Mouse (Mus musculus) brain, embryonic 18.5 days (tissue): ENCODE measurements around the gene Prkag3.

Experiments
- DNase-seq: peaks from one replicate; pipeline ENCODE4 v3.0.0-alpha.2; 2012; ENCODE audit warnings: low read depth, low spot score

The Prkag3 gene

GRCm38 (mm10) chr1:74713099-74713858 lies 35.7 kb downstream of the Prkag3 start, which contains the start of gene Cyp27a1:
TSS of gene Cyp27a1 (plus strand) at chr1:74713574.
- no peak for DNase-seq

GRCm38 (mm10) chr1:74712461-74713098 lies 36.4 kb downstream of the Prkag3 start:
- no peak for DNase-seq

GRCm38 (mm10) chr1:74712046-74712445 lies 37.0 kb downstream of the Prkag3 start:
- DNase-seq: no peak

GRCm38 (mm10) chr1:74709566-74709965 lies 39.5 kb downstream of the Prkag3 start:
- no peak for DNase-seq

- no peak for DNase-seq
Observed at GRCm38 (mm10) chr1:74705016-74705415, 44.0 kb downstream of the Prkag3 start.

- no peak for DNase-seq
Observed at GRCm38 (mm10) chr1:74704156-74704555, 44.9 kb downstream of the Prkag3 start.

GRCm38 (mm10) chr1:74702142-74702553 lies 46.9 kb downstream of the Prkag3 start:
- DNase-seq: no peak

GRCm38 (mm10) chr1:74698791-74699190 lies 50.2 kb downstream of the Prkag3 start:
- no peak for DNase-seq

- DNase-seq: no peak
Observed at GRCm38 (mm10) chr1:74698353-74698752, 50.7 kb downstream of the Prkag3 start.

GRCm38 (mm10) chr1:74697416-74697815 lies 51.6 kb downstream of the Prkag3 start:
- no peak for DNase-seq

GRCm38 (mm10) chr1:74695836-74696235 lies 53.2 kb downstream of the Prkag3 start:
- DNase-seq: no peak

- no peak for DNase-seq
Observed at GRCm38 (mm10) chr1:74693891-74694583, 55.0 kb downstream of the Prkag3 start.
